Mouse (Mus musculus): Measurements from ENCODE around the gene Nfx1.

DNA sequence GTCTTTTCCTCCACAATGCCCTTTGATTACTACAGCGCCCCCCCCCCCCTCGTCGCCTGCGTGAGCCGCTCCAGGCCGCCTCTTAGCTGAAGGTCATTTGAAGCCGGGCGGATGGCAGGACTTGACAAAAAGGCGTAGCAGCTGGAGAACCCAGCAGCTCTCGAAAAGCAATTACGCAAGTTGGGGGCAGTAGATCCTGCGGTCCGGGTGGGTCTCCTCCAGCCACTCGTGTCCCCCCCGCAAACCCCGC lies 189 bp upstream of the Nfx1 start:
- TF ChIP-seq CTCF (IDR thresholded peaks at IDR 0.05; ENCODE audit: extremely low read depth, insufficient read depth, insufficient read length, insufficient replicate concordance), result no peak
- no peak for TF ChIP-seq POLR2A (IDR thresholded peaks at IDR 0.05; ENCODE audit: low read depth, low read length)

Measured in spleen, adult 2 months (tissue).